Mouse (Mus musculus) cerebellum, postnatal 25 days (tissue): Measurements from ENCODE around the gene Plekhd1.

Experiments used
- DNase-seq, 2 experiments: peaks; one replicate each; pipeline ENCODE4 v3.0.0; 2021; ENCODE audit warnings: mixed read lengths in 2 of 2

The Plekhd1 gene

GRCm38 (mm10) chr12:80757751-80758558, 65.6 kb downstream of the Plekhd1 start:
- DNase-seq, result peak; percentile 71 to 73

- DNase-seq, result peak; percentile 53 to 55
Measured at GRCm38 (mm10) chr12:80758559-80759386, 66.4 kb downstream of the Plekhd1 start.

- DNase-seq, result no peak
Measured at GRCm38 (mm10) chr12:80759387-80759712, 67.0 kb downstream of the Plekhd1 start.

GRCm38 (mm10) chr12:80759713-80760395, 67.5 kb downstream of the Plekhd1 start:
- DNase-seq, result peak in 1 of 2 experiments; percentile 60

GRCm38 (mm10) chr12:80760396-80760801, 68.0 kb downstream of the Plekhd1 start, which contains the start of gene Ccdc177:
Ccdc177 (minus strand) TSS chr12:80760687.
- peak; percentile 91 to 94 for DNase-seq

GRCm38 (mm10) chr12:80762982-80763381, 70.6 kb downstream of the Plekhd1 start:
- DNase-seq, result no peak

GRCm38 (mm10) chr12:80764116-80764515, 71.7 kb downstream of the Plekhd1 start:
- no peak for DNase-seq

- DNase-seq, result peak; percentile 87 to 91
Measured at GRCm38 (mm10) chr12:80769697-80770096, 77.3 kb downstream of the Plekhd1 start.
